Mouse (Mus musculus): ENCODE data around the gene Bahcc1.

The Bahcc1 gene

DNA sequence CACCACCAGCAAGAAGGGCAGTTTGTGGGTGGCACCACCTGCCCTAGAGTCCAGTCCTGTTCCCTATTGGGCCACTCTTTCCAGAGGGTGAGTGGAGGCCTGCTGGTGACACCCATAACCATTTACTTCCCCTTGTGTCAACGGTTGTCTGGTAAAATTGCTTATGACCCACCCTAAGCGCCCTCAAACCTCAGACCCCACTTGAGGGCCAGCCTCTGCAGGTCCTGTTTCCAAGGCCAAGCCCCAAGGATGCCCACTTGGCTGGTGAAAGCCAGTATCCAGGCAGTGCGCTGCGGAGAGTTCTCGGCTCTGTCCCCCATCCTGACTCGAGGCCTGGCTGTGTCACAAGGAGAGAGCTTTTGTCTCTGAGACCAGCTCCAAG is 28.0 kb downstream of the Bahcc1 start:
- DNase-seq (ENCODE audit: low read depth, low spot score): no peak

DNA sequence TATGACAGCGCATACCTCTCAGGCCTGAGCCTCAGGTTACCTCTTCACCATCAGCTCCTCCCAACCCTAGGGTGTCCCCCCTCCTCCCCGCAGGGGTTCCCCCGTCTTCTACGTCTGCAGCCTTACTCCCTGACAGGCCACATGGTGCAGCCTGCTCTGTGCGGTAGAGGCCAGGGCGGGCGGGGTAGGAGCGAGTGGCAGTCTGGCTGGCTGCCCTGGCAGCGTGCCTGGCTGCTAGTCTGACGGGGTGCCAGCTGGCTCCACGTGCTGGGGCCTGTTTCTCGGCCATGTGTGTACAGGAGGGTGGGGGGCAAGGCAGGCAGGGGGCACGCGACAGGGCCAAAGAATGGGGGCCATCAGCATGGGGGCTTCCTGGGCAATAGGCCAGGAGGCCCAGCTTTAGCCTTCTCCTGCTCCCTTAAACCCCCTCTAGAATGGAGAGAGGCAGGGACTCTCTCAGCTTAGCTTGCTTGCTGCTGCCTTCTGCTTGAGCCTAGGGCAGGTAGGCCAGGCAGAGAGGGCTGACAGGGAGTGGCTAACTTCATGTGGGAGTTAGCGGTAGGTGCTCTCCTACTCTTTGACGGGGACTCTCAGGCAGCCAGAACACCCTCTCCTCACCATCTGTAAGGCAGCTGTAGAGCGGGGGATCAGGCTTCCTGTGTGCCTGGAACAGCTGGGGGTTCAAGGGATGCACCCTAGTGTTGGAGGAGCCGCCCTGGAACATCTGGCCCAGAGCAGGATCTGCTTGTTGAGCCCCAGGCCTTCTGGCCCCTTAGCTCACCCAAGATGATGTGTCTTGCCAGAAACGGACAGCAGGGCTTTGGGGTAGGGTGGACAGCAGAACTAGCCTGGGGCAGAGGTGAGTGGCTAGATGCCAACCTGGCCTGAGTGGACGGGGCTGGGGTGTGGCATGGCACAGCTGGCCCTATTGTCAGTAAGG is 28.9 kb downstream of the Bahcc1 start:
- DNase-seq (ENCODE audit: low read depth, low spot score): peak; percentile 25

DNA sequence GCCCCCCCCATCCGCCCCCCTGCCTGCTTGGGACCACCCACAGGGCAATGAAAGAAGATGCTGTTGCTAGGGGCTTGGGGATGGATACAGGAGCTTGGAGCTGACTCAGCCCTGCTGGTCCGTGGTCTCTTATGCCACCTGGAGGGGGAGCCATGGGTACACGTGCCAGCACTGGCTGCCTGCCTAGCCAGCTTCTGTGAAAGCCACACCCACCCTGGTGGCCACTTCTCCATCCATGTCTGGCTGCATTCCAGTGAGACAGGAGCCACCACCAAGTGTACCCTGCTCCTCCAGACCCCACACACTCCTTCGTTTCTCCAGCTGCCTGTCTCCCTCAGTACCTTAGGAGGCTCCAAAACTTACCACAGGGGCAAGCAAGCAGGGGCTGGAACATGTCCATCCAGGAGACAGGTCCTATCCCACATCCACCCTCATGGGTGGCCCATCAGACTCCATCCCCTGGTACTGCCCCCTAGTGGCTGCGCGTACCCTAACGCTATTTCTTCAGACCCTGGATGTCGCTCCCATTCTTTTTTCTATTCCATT is 29.7 kb downstream of the Bahcc1 start:
- DNase-seq (ENCODE audit: low read depth, low spot score): peak; percentile 72

DNA sequence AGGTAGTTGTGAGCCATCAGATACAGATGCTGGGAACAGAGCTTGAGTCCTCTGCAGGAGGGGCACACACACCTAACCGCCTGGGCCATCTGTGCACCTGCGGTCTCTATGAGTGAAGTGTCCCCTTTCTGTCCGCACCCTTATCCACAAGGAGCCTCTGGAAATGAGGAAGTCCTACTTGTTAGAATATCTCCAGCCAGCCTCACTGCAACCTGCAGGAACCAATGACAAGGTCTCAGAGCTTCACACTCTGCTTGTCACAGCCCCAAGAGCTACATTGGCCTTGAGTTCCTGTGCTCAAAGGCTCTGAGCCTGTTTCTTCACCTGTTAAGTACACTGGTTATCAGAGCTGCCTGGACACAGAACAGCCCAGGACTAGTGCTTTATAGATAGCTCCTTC is 30.4 kb downstream of the Bahcc1 start:
- no peak for DNase-seq (ENCODE audit: low read depth, low spot score)

DNA sequence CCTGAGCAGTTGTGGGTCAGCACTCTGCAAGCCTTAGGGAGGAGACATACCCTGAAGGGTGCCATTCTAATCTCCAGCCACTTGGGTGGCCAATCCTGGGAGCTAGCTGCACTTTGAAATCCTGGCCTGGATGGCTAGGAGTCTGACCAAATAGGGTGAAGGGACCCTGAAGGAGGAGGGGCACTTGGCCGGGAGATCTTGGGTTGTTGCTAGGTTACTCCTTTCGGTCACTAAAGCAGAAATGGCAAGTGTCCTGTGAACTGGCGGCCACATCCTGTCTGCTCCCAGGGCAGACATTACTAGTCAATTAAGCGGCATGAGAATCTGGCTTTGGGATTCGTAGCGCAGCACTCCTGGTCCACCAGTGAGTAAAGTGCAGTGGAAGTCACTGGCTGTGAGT is 31.3 kb downstream of the Bahcc1 start:
- DNase-seq (ENCODE audit: low read depth, low spot score): no peak

DNA sequence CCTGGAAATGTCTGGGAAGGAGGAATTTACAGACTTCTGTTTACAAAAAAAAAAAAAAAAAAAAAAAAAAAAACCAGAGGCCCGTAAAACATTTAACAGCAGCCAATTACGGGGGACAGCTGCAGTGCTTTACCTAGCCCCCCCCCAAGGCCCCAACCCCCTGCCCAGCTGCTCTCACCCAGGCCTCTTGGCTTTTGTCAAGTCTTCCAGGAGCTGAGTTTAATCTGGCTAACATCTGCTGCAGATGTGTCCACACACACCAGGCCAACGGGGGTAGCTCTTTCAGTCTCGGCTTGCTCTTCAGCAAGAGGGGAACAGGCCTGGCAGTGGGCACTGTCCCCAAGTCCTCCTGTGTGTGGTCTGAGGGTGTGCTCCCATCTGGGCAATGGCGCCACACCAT is 32.7 kb downstream of the Bahcc1 start:
- DNase-seq (ENCODE audit: low read depth, low spot score): no peak

DNA sequence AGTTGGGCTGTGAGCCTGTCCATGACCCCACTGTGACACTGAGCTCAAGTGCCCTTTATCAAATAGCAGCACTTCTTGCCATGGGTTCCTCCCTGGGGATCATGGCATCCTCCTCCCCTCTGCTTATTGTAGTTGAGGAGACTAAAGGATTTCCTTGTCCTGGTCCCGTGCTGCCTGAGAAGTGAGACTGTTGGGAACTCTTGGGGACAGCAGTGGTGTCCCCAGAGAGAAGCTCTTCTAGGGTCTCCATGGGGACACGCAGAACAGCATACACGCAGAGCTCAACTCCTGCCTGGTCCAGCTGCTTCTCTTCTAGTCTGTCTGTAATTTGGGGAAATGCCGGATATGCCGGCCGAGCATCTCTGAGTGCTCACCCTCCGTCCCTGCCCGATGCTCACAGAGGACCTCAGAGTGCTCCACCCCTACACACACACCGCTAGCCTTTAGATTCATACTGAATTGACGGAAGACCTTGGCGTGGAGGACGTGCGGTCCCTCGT is 33.6 kb downstream of the Bahcc1 start:
- no peak for DNase-seq (ENCODE audit: low read depth, low spot score)

DNA sequence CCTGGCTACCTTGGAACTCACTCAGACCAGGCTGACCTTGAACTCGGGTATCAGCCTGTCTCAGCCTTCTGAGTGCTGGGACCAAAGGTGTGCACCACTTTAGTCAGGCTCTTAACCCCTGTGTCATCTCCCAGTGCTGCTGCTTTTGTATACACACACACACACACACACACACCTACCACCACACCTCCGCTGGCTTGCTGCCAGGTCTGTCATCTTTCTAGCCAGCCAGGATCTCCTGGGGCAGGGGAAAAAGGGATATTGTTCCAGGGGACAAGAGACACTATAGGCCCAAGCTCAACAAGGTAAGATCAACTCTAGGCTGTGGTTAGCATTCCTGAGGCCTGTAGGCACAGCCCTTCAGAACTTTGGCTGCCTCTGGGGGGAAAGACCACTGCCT is 34.5 kb downstream of the Bahcc1 start:
- no peak for DNase-seq (ENCODE audit: low read depth, low spot score)

DNA sequence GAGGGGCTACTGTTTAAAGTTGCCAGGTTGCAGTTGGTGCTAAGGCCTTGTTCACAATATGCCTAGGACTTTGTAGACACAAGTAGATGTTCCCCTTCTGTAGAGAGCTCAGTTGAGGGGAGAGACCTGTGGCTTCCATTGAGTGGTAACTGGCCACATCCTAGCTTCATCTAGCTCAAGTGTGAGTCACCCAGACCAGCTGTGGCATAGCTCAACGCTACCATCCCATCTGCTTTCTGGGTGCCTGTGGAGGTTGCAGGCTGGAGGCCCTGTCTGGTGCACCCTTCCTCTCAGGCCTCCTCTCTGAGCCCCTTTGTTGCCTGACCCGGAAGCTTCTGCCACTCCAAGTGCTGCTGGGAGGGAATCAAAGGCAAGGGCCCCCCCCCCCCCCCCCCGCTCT is 34.9 kb downstream of the Bahcc1 start:
- DNase-seq (ENCODE audit: low read depth, low spot score): no peak

DNA sequence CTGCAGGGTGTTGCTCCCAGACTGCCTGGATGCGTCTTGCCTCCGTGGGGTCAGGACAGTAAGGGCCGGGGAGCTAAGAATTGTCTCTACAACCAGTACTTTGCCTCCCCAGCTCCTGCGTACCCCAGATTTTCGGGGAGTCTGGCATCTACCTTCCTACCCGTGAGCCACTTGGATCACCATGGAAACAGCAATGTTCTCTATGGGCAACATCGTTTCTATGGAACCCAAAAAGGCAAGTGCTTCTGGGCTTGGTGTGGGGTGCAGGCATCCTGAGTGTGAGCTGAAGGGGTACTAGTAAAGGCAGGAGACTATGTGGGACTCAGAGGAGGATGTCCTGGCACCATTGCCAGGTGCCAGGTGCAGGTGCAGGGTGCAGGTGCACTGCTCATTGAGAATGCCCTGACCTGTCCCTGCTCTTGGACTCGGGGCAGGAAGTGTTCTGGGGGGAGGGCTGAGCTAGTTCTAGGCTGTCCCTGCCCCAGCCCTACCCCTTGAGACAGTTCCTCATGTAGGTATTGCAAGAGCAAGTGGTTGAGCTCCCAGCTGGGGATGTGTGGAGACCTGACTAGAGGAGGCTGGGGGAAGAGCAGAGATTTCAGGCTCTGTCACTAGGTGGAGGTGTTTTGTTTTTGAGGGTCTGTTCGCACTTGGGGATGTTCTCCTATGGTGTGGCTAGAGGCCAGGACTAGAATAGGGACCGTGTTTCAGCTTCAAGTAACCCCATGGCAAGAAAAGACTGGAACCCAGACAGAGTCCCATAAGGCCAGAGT is 35.6 kb downstream of the Bahcc1 start:
- DNase-seq (ENCODE audit: low read depth, low spot score): peak; percentile 26

DNA sequence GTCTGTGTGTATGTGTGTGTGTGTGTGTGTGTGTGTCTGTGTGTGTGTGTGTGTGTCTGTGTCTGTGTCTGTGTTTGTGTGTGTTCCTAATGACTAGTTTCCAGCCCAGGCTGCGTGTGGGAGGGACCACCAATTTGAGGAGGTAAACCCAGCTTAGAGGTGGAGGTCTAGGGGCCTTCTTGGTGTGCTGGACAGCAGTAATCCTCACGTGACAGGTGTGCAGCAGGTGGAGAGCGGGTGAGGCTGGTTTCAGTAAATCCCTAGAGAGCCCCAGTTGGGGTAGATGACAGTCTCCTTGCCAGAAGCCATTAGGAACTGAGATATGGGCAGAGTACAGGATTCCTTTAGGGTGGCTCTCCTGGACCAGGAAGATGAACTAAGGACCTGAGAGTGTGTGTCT is 36.3 kb downstream of the Bahcc1 start:
- DNase-seq (ENCODE audit: low read depth, low spot score): no peak

DNA sequence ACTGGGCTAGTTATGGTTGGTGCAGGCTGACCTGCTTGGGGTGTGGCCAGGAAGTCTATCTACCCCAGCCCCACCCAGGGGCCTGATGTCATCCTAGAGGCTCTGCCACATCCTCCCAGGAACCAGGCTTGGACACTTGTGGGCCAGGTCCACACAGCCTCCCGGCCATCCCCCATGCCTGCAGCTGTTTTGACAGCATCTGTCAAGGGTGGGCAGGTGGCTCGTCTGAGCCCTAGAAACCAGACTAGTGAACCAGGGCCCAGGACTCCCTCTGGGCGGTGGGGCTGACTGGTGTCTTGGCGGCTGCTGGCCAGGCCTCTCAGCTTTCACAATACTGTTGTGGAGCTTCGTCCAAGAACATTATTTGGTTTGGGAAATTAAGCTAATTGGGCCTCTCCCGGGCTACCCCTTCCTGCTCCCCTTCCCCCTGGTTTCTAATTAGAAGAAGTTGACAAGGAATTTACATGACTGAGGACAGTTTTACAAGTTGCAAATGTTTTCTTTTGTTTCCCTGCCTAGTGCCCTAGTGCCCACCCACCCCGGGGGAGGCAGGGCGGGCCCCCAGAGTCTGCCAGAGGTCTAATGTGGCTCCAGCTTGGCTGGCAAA is 36.9 kb downstream of the Bahcc1 start:
- no peak for DNase-seq (ENCODE audit: low read depth, low spot score)

DNA sequence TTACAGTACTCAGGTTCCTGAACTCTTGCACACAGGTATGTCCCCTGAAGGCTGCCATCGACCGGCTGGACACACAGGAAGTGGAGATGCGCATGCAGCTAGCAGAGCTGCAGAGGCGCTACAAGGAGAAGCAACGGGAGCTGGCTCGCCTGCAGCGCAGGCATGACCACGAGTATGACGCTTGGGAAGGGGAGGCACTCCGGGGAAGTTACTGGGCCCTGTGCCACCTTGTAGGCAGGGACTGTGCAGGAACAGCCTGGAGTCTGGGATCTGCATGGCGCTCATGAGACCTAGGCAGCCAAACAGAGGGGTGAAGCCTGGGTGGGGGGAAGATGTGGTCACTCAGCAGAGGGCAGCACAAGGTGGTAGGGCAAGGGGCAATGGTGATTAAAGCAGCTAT is 46.6 kb downstream of the Bahcc1 start:
- DNase-seq (ENCODE audit: low read depth, low spot score): no peak

DNA sequence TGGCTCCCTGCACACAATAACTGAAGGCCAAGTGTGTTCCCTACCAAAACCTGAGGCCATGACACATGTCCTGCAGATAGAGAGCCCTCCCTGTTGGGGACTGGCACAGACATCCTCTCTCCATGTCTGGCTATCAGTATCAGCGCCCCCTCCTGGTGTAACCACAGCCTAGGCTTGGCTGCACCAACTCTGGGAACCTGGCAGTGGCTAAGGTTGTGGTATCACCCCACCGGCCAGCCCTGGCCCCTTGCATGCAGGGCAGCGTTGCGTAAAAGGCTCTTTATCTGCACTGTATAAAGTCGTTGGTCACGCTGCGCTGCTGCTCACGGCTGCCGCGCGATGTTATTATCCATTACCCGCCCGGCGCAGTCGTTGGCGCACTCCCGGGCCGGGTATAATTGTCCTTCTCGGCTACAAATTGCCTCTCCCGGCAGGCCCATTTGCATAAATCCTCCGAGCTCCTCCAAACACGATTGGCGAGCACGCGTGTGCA is 47.6 kb downstream of the Bahcc1 start:
- peak; percentile 37 for DNase-seq (ENCODE audit: low read depth, low spot score)

DNA sequence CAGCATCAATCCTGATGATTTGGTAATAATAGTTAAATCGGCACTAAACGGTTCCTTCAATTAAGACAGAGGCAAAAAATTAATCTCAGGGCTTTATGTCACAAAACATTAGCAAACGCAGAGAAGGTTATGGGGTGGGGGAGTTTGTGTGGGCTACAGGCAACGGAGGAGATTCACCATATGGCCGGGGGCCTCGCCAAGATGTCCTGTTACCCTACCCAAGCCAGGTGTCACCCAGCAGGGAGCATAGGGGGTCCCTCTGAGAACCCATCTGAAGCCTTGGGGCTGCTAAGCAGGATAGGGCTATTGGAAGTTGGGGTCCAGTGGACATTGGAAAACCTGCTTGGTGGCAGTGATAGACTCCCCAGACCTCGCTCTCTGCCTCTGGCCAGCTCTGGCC is 48.0 kb downstream of the Bahcc1 start:
- no peak for DNase-seq (ENCODE audit: low read depth, low spot score)

DNA sequence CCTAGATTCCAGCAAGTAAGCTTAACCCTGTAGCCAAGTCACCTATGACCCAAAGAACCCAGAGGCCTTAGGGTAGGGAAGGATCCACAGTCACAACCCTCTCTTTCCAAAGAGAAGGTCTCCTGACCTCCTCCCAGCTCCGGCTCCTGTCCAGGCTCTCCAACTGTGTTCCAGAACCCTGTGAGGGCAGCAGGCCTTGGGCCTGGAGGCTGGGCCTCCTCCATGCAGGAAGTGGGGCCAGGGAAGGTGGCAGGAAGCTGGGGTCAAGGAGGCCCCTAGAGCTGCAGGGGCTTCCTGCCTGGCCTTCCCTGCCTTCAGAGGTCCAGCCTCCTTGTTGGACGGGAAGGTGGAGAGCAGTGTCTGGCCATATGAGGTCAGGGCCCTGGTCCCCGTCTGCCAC is 48.5 kb downstream of the Bahcc1 start:
- DNase-seq (ENCODE audit: low read depth, low spot score): no peak

DNA sequence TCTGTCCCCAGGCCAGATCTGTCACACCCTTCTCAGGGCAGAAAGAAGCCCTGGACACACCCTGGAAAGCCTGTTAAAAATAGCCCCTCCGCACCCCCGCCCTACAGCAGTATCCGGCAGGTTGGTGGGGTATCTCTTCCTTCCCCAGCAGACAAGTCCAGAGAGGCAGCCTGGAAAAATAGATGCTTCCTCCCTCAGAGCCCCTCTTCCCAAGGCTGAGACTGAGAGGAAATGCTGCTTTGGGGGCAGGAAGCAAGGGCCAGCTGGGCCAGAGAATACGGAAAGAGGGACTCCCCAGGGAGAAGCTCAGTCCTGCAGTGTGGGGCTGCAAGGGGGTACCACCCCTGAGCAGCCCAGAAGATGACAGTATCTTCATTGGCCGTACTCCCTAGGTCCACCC is 50.8 kb downstream of the Bahcc1 start:
- DNase-seq (ENCODE audit: low read depth, low spot score): no peak

DNA sequence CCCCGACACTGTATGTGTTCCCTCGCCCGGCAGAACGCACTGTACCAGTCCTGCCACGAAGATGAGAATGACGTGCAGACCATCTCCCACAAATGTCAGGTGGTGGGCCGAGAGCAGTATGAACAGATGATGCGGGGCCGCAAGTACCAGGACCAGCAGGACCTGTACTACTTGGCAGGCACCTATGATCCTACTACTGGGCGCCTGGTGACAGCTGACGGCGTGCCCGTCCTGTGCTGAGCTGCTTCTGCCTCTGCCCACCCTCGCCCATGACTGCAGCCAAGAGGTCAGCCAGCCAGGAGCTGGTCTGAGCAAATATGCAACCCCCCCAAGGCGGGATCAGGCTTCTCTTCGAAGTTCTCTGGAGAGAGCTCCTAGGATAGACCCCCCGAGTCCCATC is 56.9 kb downstream of the Bahcc1 start:
- DNase-seq (ENCODE audit: low read depth, low spot score): no peak

DNA sequence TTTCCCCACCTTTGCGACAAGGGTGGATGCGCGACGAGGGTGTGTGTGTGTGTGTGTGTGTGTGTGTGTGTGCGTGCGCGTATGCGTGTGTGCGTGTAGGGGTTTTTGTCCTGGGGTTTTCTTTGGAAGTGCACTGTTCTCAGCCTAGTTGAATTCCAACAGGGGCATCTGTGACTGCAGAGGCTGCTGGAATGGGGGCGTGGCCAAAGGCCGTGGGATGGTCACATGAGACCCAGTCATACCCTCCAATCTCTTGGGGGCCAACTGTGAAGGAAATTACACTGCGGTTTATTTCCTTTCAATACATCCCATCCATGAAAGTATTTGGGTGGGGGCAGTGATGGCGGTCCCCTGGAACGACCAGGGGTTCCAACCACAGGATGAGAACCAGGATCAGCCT is 57.5 kb downstream of the Bahcc1 start:
- no peak for DNase-seq (ENCODE audit: low read depth, low spot score)

DNA sequence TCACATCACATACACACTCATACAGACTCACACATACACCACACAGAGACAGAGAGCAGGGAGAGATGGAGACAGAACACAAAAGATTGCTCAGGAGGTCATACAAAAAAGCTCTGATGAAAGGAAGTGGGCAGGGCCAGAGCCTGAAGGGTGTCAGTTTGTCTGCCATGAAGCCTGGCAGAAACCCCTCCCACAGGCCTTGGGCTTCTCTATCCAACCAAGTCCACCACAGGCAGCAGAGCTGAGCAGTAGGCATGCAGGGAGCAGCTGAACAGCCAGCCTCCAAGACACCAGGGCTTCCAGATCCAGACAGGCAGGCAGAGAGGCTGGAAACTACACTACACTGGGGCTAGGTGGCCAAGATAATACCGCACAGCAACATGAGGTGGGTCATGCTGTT is 61.0 kb downstream of the Bahcc1 start:
- DNase-seq (ENCODE audit: low read depth, low spot score): no peak

DNA sequence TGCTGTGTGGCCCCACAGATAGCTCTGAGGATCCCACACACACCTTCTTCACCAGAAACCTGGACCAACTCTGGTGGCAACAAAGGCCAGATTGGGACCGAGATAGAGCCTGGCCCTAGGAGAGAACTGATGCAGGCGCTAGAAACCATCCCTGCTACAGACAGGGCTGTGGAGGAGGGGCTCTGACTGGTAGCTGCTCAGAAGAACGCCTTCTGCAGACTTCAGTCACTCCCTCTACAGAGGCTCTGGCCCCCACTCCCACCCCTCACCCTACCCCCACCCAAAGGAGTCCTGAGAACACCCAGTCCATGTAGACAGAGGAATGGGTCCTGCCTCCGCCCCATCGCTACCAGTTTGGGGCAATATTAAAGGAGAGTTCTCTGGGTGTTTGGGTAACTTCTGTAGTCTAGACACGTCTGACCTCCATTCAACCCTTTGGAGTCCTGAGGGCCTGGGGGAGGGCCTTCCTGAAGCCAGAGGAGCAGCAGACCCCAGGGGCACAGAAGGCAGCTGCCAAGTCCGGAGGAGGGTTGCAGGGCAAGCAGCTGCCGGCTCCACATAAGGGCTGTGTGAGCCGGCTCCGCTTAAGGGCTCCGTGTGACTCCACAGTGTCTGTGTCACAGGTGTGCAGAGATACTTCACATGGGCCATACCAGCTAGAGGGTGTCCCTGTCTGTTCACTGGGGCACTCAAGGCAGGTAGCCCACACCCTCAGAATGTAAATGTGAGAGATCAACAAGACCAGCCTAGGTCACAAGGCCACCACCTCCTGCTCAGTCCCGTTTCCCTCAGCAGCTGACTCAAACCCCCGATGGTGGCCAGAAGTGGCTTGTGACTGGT is 63.8 kb downstream of the Bahcc1 start:
- DNase-seq (ENCODE audit: low read depth, low spot score): no peak
